Mouse (Mus musculus): ENCODE measurements around the gene Ngef. TPM values are rescaled to one million over a fixed set of nuclear protein-coding genes. Genes with fewer than 3 reads are reported as not detected.
A peak's percentile ranks its signal among the peaks of the same experiment; 100 is the strongest.

Gene Ngef
- polyA plus RNA-seq, 1 experiment = 5.6 TPM

GRCm38 (mm10) chr1:87565760-87566159 is 7.9 kb downstream of the Ngef start:
- no peak for DNase-seq (ENCODE audit: low spot score)

GRCm38 (mm10) chr1:87562967-87563366 is 10.7 kb downstream of the Ngef start:
- no peak for DNase-seq (ENCODE audit: low spot score)

- DNase-seq (ENCODE audit: low spot score) = no peak
These were observed 20.1 kb downstream of the Ngef start for GRCm38 (mm10) chr1:87553586-87553985.

DNA sequence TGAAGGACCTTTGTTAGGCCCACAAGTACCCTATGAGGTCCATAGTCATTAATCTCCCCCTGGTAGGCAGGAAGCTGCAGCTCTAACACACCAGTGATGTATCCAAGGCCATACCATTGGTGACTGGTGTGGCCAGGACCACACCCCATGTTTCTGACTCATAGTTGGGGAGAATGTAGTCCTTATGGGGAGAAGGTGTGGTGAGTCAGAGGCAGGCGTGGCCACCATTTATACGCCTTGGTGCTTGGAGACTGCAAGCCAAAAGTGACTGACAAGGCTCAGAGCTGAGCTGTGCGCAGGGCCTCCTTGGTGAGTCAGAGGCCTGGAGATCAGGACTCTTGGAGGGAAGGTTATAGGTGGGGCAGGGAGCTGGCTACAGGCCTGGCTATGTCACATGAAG is 22.7 kb downstream of the Ngef start:
- no peak for DNase-seq (ENCODE audit: low spot score)

GRCm38 (mm10) chr1:87541614-87542013 is 32.1 kb downstream of the Ngef start:
- DNase-seq (ENCODE audit: low spot score) = no peak

- DNase-seq (ENCODE audit: low spot score) = no peak
These were observed 36.7 kb downstream of the Ngef start for GRCm38 (mm10) chr1:87537008-87537407.

- no peak for DNase-seq (ENCODE audit: low spot score)
These were observed 39.6 kb downstream of the Ngef start for GRCm38 (mm10) chr1:87534118-87534517.

DNA sequence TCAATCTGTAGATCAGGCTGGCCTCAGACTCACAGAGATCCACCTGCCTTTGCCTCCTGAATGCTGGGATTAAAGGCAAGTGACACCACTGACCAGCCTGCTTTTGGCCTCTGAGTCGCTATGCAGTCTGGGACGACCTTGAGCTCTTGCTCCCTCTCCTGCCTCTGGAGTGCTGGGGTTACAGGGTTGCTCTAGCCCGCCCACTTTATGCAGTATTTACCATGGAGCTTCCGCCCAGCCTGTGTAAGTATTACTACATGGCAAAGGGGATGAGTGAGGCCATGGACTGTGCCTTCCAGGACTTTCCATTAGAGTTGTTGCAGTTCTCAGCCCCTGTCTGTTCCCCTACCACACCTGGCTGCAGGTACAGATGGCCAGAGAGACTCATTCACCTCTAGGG is 41.3 kb downstream of the Ngef start:
- DNase-seq (ENCODE audit: low spot score) = no peak

GRCm38 (mm10) chr1:87527191-87527590 is 46.5 kb downstream of the Ngef start:
- no peak for DNase-seq (ENCODE audit: low spot score)

DNA sequence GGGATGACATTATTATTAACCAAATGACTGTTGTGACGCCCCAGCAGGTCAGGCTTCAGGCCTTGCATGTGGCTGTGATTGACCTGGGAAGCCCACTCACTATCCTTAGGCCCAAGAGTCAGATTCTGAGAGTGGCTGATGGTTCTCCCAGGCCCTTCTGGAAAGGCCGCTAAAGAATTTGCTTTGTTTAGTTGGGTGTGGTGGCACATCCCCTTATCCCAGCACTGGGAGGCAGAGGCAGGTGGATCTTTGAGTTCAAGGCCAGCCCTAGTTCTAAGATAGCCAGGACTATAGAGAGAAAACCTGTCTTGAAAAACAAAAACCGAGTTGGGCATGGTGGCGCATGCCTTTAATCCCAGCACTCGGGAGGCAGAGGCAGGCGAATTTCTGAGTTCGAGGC is 48.6 kb downstream of the Ngef start:
- no peak for DNase-seq (ENCODE audit: low spot score)

GRCm38 (mm10) chr1:87521523-87521922 is 52.1 kb downstream of the Ngef start:
- DNase-seq (ENCODE audit: low spot score) = no peak

DNA sequence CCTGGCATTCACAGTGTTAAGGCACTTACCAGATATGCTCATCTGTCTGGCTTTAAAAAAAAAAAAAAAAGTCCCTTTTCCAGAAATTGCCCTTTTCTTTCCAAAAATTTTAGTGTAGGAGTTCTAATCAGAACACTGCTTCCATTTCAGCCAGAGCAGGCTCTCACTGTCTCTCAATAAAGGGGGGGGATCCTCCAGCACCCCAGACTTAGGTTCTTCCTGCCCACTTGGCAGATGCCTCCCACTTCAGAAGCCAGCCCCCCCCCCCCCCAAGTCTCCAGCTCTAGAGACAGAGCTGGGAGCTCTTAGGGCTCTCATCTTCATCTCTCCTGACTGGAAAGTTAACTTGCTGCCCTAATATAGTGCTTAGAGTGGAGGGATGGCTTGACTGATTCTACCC is 53.2 kb downstream of the Ngef start:
- no peak for DNase-seq (ENCODE audit: low spot score)

DNA sequence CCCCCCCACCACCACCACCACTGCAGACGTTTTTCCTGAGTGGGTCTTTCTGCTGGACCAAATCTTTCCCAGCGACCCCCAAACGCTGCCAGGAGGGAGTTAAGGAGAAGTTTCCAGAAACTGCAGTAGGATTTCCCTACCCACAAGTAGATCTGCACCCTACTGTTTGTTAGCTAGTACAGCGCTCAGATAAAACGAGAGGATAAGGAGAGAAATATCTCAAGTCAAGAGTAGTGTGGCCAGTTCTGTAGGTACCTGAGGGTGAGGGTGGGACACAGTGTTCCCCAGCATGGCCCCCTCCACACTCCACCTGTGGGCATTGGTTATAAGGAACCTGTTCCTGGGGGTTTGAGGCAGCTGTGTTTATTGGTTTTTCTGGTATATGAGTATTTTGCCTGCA is 62.8 kb downstream of the Ngef start:
- DNase-seq (ENCODE audit: low spot score) = no peak

DNA sequence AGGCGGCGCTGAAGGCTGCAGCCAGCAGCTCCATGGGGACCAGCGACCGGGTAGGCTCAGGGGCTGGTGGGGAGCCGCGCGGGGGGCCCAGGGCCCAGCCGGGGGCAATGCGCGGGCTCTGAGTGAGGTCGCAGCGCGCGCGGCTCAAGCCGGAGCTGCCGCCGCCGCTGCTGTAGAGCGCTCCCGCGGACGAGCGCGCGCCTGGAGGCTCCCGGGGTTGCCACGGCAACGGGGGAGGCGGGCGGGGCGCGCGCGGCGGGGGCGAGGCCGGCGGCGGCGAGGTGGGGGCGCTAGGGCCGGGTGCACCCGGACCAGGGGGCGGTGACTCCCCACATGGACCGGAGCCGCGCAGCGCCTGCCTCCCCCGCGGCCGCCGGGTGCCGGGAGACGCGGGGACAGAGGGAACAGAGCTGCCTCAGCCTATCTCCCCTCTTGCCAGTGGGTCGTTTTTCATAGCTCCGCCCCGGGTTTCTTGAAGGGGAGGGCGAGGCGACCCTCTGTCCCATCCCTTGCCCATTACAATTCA is 63.4 kb downstream of the Ngef start:
- no peak for DNase-seq (ENCODE audit: low spot score)

DNA sequence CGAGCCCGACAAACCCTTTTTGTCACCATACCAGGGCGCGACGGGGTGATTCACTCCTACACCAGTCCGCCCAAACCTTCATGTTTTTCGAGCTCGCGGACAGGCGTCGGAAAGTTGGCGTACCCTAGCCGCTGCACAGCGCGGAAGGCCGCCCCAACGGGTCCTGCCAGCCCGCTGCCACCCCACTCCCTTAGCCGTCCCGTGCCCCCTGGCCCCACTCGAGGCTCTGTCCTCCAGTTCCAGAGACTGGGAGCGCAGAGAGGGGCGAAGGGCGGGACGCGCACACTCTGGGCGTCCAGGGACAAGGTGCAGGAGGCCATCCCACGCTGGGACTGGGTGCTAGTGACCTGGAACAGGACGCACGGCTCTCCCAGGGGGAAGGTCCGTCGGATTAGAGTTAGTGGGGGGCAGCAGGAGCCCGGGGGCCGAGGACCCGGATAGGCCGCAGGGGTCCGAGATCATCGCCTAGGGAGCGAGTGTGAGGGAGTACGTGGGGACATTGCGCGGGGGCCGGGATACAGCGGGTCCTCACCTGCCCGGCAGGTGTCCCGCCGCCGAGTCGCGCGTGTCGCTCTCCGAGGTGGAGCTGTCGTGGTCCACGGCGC is 64.0 kb downstream of the Ngef start, which contains the start of gene Neu2:
Neu2 (plus strand) TSS at position 329 of the 605 bp plus-strand sequence.
- DNase-seq (ENCODE audit: low spot score) = peak; percentile 26

GRCm38 (mm10) chr1:87508591-87509560 is 64.8 kb downstream of the Ngef start:
- no peak for DNase-seq (ENCODE audit: low spot score)

DNA sequence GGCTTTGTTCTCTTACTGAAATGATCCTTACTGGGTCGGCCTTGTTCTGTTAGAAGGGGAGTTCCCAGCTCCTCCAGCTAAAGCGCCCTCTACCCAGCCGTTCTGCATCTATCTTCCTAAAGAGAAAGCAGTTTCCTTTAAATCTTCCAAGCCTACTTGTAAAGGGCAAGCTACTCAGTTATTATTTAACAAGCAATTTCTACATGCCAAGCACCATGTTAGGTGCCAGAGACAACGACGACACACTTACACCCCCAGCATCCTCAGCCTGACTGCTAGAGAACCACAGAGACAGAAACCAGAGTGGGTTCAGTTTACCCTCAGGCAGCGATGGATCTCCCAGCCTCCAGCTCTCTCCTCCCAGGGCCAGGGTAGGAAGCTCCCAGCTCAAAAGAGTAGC is 65.8 kb downstream of the Ngef start:
- no peak for DNase-seq (ENCODE audit: low spot score)

DNA sequence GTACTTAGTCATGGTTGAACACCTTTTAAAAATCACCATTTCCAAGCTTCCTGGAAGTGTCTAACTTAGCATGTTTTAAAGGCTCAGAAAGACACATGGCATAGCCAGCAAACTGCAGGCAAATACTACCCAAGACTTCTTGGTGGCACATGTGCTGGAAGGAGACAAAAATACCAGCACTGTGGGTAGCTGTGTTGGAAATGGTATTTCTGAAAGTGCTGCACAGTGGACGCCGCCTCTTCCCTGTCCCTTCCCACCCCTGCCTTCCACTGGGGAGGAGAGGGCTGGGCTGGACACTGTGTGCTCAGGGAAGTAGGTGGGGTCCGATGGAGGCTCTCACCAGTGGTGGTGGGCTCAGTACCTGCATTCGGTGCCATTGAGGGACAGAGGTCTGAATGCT is 68.1 kb downstream of the Ngef start:
- no peak for DNase-seq (ENCODE audit: low spot score)

GRCm38 (mm10) chr1:87493542-87493941 is 80.1 kb downstream of the Ngef start:
- no peak for DNase-seq (ENCODE audit: low spot score)

DNA sequence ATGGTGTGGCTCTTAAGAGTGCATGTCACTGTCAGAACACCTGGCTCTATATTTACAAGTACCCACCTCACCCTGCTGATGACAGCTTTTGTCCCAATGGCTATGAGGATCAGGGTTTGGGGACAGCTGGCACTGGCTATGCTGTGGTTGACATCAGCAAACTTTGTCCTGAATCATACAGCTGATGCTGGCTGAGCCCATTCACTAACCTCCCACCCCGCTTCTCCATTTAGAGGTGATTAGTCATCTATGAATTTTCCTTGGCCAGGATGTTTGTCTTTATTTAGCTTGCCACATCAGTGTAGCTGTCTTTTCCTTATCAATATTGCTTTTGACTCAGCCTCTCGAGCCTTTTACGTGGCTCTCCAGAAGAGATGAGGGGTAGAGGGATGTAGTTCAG is 81.4 kb downstream of the Ngef start:
- DNase-seq (ENCODE audit: low spot score) = no peak

DNA sequence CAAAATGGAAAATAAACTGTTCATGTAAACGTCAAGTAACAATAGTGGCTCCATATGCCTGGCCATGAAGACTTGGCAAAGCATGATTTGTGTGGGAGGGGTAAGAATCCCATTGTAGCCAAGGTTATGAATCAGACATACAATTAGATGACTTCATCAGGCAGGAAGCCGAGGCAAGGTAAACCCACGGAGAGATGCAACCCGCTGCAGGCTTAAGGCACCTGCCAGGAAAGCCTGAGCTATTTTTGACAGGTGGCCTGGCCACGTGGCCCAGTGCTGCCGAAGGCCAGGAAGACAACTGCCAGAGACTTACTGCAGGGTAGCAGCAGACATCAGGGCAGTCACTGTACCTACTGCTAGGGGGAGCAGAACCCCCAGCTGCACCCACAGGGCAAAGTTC is 87.3 kb downstream of the Ngef start:
- no peak for DNase-seq (ENCODE audit: low spot score)

- DNase-seq (ENCODE audit: low spot score) = no peak
These were observed 91.1 kb downstream of the Ngef start for GRCm38 (mm10) chr1:87482546-87482945.
